Mouse (Mus musculus) large intestine, adult 2 months (tissue): ENCODE results near the gene Gbgt1. TPM values are rescaled to one million over a fixed set of nuclear protein-coding genes. Genes with fewer than 3 reads are reported as not detected.
"Not testable (repeated sequence)": the region's sequence is repeated elsewhere in the genome, so short reads cannot be mapped to it uniquely, and the experiment has no call there.

ENCODE experiments used
- DNase-seq: peaks from one replicate; pipeline ENCODE4 v3.0.0-alpha.2; 2012; ENCODE audit warnings: low read depth, low spot score
- WGBS: fragments of 180-500 bp; shearing (Covaris S2); methylation state at CpG from one replicate; pipeline ENCODE4 v1.1.7; 2018; 5-methylcytosine and 5-hydroxymethylcytosine counted together
- polyA plus RNA-seq: library from polyadenylated mRNA; depleted of rRNA; stranded (reverse); fragments of >200 nt; gene quantifications from 2 replicates; pipeline ENCODE4 v1.2.3, GENCODE M21; 2012; rRNA removed

Gene Gbgt1
- 5.6 and 10.1 TPM in 2 replicates for polyA plus RNA-seq

GRCm38 (mm10) chr2:28496671-28497070 lies at the start of gene Gbgt1:
Gbgt1 (plus strand) TSS chr2:28496891.
- no peak for DNase-seq
- WGBS, result 12% methylated on average over 5 of the region's 5 CpGs

- DNase-seq, result no peak
- 7% methylated on average over 11 of the region's 11 CpGs for WGBS
These were observed 49.4 kb upstream of the Gbgt1 start for GRCm38 (mm10) chr2:28447315-28447670.

GRCm38 (mm10) chr2:28451663-28452062 lies 45.0 kb upstream of the Gbgt1 start:
- DNase-seq, result no peak
- 94% methylated on average over 11 of the region's 11 CpGs for WGBS

GRCm38 (mm10) chr2:28453539-28453938 lies 43.2 kb upstream of the Gbgt1 start:
- 87% methylated on average over 6 of the region's 6 CpGs for WGBS
- no peak for DNase-seq

GRCm38 (mm10) chr2:28456616-28457015 lies 40.1 kb upstream of the Gbgt1 start:
- WGBS, result 69% methylated on average over 1 of the region's 1 CpGs
- DNase-seq, result no peak

GRCm38 (mm10) chr2:28463919-28464318 lies 32.8 kb upstream of the Gbgt1 start:
- no peak for DNase-seq
- 64% methylated on average over 3 of the region's 3 CpGs for WGBS

- DNase-seq, result no peak
- 73% methylated on average over 9 of the region's 9 CpGs for WGBS
These were observed 31.8 kb upstream of the Gbgt1 start for GRCm38 (mm10) chr2:28464919-28465318.

- WGBS, result 6% methylated on average over 25 of the region's 25 CpGs
- DNase-seq, result peak; percentile 69
These were observed 30.7 kb upstream of the Gbgt1 start, which contains the start of gene 1700007K13Rik for GRCm38 (mm10) chr2:28465836-28466518. 1700007K13Rik (minus strand) TSS chr2:28466332.

- DNase-seq, result no peak
- 0% methylated on average over 52 of the region's 52 CpGs for WGBS
These were observed 28.7 kb upstream of the Gbgt1 start, which contains the start of gene Mrps2 for GRCm38 (mm10) chr2:28467860-28468485. Mrps2 (plus strand) TSS chr2:28468066.

- no peak for DNase-seq
- 50% methylated on average over 18 of the region's 18 CpGs for WGBS
These were observed 28.0 kb upstream of the Gbgt1 start for GRCm38 (mm10) chr2:28468486-28469225.

- WGBS, result 97% methylated on average over 14 of the region's 14 CpGs
- no peak for DNase-seq
These were observed 27.2 kb upstream of the Gbgt1 start for GRCm38 (mm10) chr2:28469461-28469860.

- 84% methylated on average over 2 of the region's 2 CpGs for WGBS
- DNase-seq, result no peak
These were observed 26.1 kb upstream of the Gbgt1 start for GRCm38 (mm10) chr2:28470591-28470990.

GRCm38 (mm10) chr2:28472011-28472410 lies 24.7 kb upstream of the Gbgt1 start:
- 94% methylated on average over 8 of the region's 8 CpGs for WGBS
- not testable (repeated sequence) for DNase-seq

- DNase-seq, result not testable (repeated sequence)
- WGBS, result 89% methylated on average over 5 of the region's 5 CpGs
These were observed 18.7 kb upstream of the Gbgt1 start for GRCm38 (mm10) chr2:28477993-28478392.

GRCm38 (mm10) chr2:28479208-28480204 lies 17.2 kb upstream of the Gbgt1 start:
- 53% methylated on average over 20 of the region's 20 CpGs for WGBS
- DNase-seq, result no peak

GRCm38 (mm10) chr2:28483861-28484260 lies 12.8 kb upstream of the Gbgt1 start:
- DNase-seq, result no peak
- WGBS, result 26% methylated on average over 2 of the region's 2 CpGs

GRCm38 (mm10) chr2:28494521-28494920 lies 2.2 kb upstream of the Gbgt1 start:
- DNase-seq, result no peak
- 78% methylated on average over 2 of the region's 2 CpGs for WGBS

- no peak for DNase-seq
- WGBS, result 67% methylated on average over 14 of the region's 14 CpGs
These were observed 1.4 kb upstream of the Gbgt1 start for GRCm38 (mm10) chr2:28495207-28495756.
